In the genomic region with DNA sequence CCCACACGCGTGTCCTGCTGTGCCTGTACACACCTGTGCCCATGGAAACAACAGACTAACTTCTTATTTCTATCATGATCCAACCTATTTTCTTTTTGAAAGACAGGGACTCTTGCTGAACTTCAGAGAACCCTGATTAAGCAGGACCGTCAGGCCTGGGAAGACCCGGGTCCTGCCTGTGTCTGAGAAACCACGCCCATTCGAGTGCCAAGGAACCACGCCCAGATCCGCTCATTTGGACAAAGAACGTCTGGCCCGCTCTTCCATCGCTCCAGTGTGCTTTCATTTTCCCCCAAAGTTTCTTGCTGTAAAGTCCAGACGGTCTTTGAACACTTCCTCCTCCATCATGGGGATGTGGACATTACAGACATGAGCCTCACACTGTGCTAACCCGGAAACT, we compare ENCODE assay signal across 13 mouse cellular contexts. TPM values are rescaled to one million over a fixed set of nuclear protein-coding genes. Genes with fewer than 3 reads are reported as not detected.
DNase-seq lines count a peak whose midpoint lies in the region; ATAC-seq lines count a peak whose summit lies in the region.
"Had no signal": no experiment of that assay in that cellular context is flagged by ENCODE, and none has a peak within 500 bp of the region (broad histone marks: within the 10 kb centered on the region; RNA-seq: fewer than 3 reads in every experiment).

No protein-coding gene starts in this region.

- peak overlapping the region; percentile 19 for H3K4me2 ChIP-seq in forebrain, embryonic 16.5 days (ENCODE audit: low read length)
- H3K4me2 ChIP-seq in forebrain, embryonic 13.5 days, result no peak overlapping the region
- H3K4me2 ChIP-seq in limb, embryonic 12.5 days, result peak overlapping the region; percentile 19; the same call in 1 of the 2 replicates
- H3K4me2 ChIP-seq in limb, embryonic 15.5 days, result 0 out of 2 replicates have a peak overlapping the region, but pooled peaks have one; percentile 1

- no peak for ATAC-seq in forebrain, embryonic 16.5 days
- no peak for ATAC-seq in forebrain, embryonic 13.5 days
- no peak for ATAC-seq in limb, embryonic 12.5 days (ENCODE audit: insufficient number of reproducible peaks, insufficient read depth, low FRiP score, low TSS enrichment, low read depth)
- ATAC-seq in limb, embryonic 15.5 days (ENCODE audit: insufficient number of reproducible peaks, low FRiP score, low TSS enrichment, low read depth), result no peak

- DNase-seq in limb, embryonic 10.5 days (ENCODE audit: low spot score), result no peak
- DNase-seq in ZHBTc4 (ENCODE audit: low read depth, low spot score) (peak; percentile 86), adipocyte (ENCODE audit: low spot score) (no peak)
- DNase-seq in left cerebral cortex, postnatal 36 days (ENCODE audit: low spot score in 2 of 2), result no peak
- DNase-seq: cerebellum, adult 11 months; kidney, adult 2 months had no signal

- H3K9ac ChIP-seq in forebrain, embryonic 16.5 days (replicated peaks; ENCODE audit: low read depth, low read length), result no peak overlapping the region
- H3K9ac ChIP-seq in forebrain, embryonic 13.5 days, result no peak overlapping the region
- H3K9ac ChIP-seq in limb, embryonic 12.5 days (replicated peaks), result no peak overlapping the region
- H3K9ac ChIP-seq in limb, embryonic 15.5 days, result no peak overlapping the region

- no peaks in the 10 kb centered on the region for H3K9me3 ChIP-seq in forebrain, embryonic 16.5 days (ENCODE audit: control insufficient read depth, low read length)
- no peaks in the 10 kb centered on the region for H3K9me3 ChIP-seq in forebrain, embryonic 13.5 days (replicated peaks)
- no peaks in the 10 kb centered on the region for H3K9me3 ChIP-seq in limb, embryonic 12.5 days
- H3K9me3 ChIP-seq in limb, embryonic 10.5 days (replicated peaks), result no peaks in the 10 kb centered on the region
- H3K9me3 ChIP-seq in limb, embryonic 15.5 days, result no peaks in the 10 kb centered on the region
- H3K9me3 ChIP-seq: forebrain, embryonic 10.5 days; hindbrain, embryonic 10.5 days had no signal

- no peaks in the 10 kb centered on the region for H3K27me3 ChIP-seq in forebrain, embryonic 16.5 days (replicated peaks; ENCODE audit: control insufficient read depth, insufficient read depth, low read length)
- H3K27me3 ChIP-seq in forebrain, embryonic 13.5 days, result no peaks in the 10 kb centered on the region
- H3K27me3 ChIP-seq in limb, embryonic 12.5 days, result peaks cover 5% of the 10 kb centered on the region; the same call in 1 of the 2 replicates
- no peaks in the 10 kb centered on the region for H3K27me3 ChIP-seq in limb, embryonic 10.5 days (ENCODE audit: low read depth, poor library complexity, severe bottlenecking)
- peaks cover 4% of the 10 kb centered on the region; the same call in 1 of the 2 replicates for H3K27me3 ChIP-seq in limb, embryonic 15.5 days

- 66% methylated on average over 13 of the region's 13 CpGs for WGBS in forebrain, embryonic 16.5 days
- 66% methylated on average over 13 of the region's 13 CpGs for WGBS in forebrain, embryonic 13.5 days
- WGBS in limb, embryonic 12.5 days, result 58% methylated on average over 13 of the region's 13 CpGs
- 57% methylated on average over 13 of the region's 13 CpGs for WGBS in limb, embryonic 10.5 days
- WGBS in limb, embryonic 15.5 days, result 59% methylated on average over 13 of the region's 13 CpGs

- peaks cover 5% of the 10 kb centered on the region; the same call in 1 of the 2 replicates for H3K4me1 ChIP-seq in forebrain, embryonic 16.5 days (replicated peaks; ENCODE audit: control insufficient read depth, insufficient read depth, low read length)
- no peaks in the 10 kb centered on the region for H3K4me1 ChIP-seq in forebrain, embryonic 13.5 days
- H3K4me1 ChIP-seq in limb, embryonic 12.5 days (replicated peaks), result peaks cover 10% of the 10 kb centered on the region
- peaks cover 29% of the 10 kb centered on the region for H3K4me1 ChIP-seq in limb, embryonic 10.5 days
- 0 out of 2 replicates have a peak, but pooled peaks cover 4% of the 10 kb centered on the region for H3K4me1 ChIP-seq in limb, embryonic 15.5 days

- intact Hi-C loops in left cerebral cortex, postnatal 36 days (cut with DNase I), result no loop called here

- H3K27ac ChIP-seq in forebrain, embryonic 16.5 days (ENCODE audit: low read length), result no peak overlapping the region
- no peak overlapping the region for H3K27ac ChIP-seq in forebrain, embryonic 13.5 days
- no peak overlapping the region for H3K27ac ChIP-seq in limb, embryonic 12.5 days
- H3K27ac ChIP-seq in limb, embryonic 10.5 days, result no peak overlapping the region
- H3K27ac ChIP-seq in limb, embryonic 15.5 days, result no peak overlapping the region
- H3K27ac ChIP-seq: forebrain, embryonic 10.5 days; hindbrain, embryonic 10.5 days; layer of hippocampus, adult 2 months had no signal

- H3K4me3 ChIP-seq in forebrain, embryonic 16.5 days (replicated peaks; ENCODE audit: low read length), result no peak overlapping the region
- H3K4me3 ChIP-seq in forebrain, embryonic 13.5 days, result no peak overlapping the region
- no peak overlapping the region for H3K4me3 ChIP-seq in limb, embryonic 12.5 days (replicated peaks)
- H3K4me3 ChIP-seq in limb, embryonic 10.5 days, result no peak overlapping the region
- no peak overlapping the region for H3K4me3 ChIP-seq in limb, embryonic 15.5 days
- H3K4me3 ChIP-seq: forebrain, embryonic 10.5 days; hindbrain, embryonic 10.5 days; layer of hippocampus, adult 2 months had no signal

- no peaks in the 10 kb centered on the region for H3K36me3 ChIP-seq in forebrain, embryonic 16.5 days (ENCODE audit: control insufficient read depth, insufficient read depth)
- no peaks in the 10 kb centered on the region for H3K36me3 ChIP-seq in forebrain, embryonic 13.5 days (ENCODE audit: poor library complexity, severe bottlenecking)
- no peaks in the 10 kb centered on the region for H3K36me3 ChIP-seq in limb, embryonic 12.5 days
- no peaks in the 10 kb centered on the region for H3K36me3 ChIP-seq in limb, embryonic 10.5 days
- no peaks in the 10 kb centered on the region for H3K36me3 ChIP-seq in limb, embryonic 15.5 days
- H3K36me3 ChIP-seq: forebrain, embryonic 10.5 days; hindbrain, embryonic 10.5 days had no signal

RNA-seq across cellular contexts. Expression of a gene that starts 26.8 kb away (rescaled TPM):
- 23.8 and 24.8 TPM in 2 replicates for polyA plus RNA-seq in forebrain, embryonic 16.5 days (2015; fragmentation: Nextera tagmentation; extraction: Ambion mirVana)
- polyA plus RNA-seq in forebrain, embryonic 13.5 days (2015; fragmentation: Nextera tagmentation; extraction: Ambion mirVana), result 20.6 and 20.9 TPM in 2 replicates
- 46.4 and 47.1 TPM in 2 replicates for polyA plus RNA-seq in limb, embryonic 12.5 days (2016; fragmentation: Nextera tagmentation; extraction: Ambion mirVana)
- polyA plus RNA-seq in limb, embryonic 10.5 days (2016; fragmentation: Nextera tagmentation; extraction: Ambion mirVana), result 39.7 and 48.5 TPM in 2 replicates
- polyA plus RNA-seq in limb, embryonic 15.5 days (2015; fragmentation: Nextera tagmentation; extraction: Ambion mirVana), result 30.0 and 35.5 TPM in 2 replicates
- total RNA-seq in left cerebral cortex, postnatal 36 days (2021), result 10 to 100 TPM; 79.3 to 79.7 TPM
